Mouse (Mus musculus) midbrain, embryonic 15.5 days (tissue): ENCODE measurements around the gene Myb. TPM values are rescaled to one million over a fixed set of nuclear protein-coding genes. Genes with fewer than 3 reads are reported as not detected.
A peak's percentile ranks its signal among the peaks of the same experiment; 100 is the strongest.

Experiments used
- ATAC-seq: fragments of 200-750 bp; cut with Nextera tagmentation; replicated peaks from 2 replicates; pipeline ENCODE4 v1.8.0; 2017; ENCODE audit warnings: moderate TSS enrichment
- H3K27ac ChIP-seq: fragments of 300-500 bp; sonication (generic); 2 replicates; pipeline ENCODE4 v1.5.1; 2015; ENCODE audit warnings: mild to moderate bottlenecking, inconsistent platforms
- H3K27me3 ChIP-seq: fragments of 300-500 bp; sonication (generic); replicated peaks from 2 replicates; pipeline ENCODE4 v1.6.1; 2015; ENCODE audit warnings: inconsistent platforms
- H3K36me3 ChIP-seq: fragments of 300-500 bp; sonication (generic); replicated peaks from 2 replicates; pipeline ENCODE4 v1.6.1; 2015; ENCODE audit warnings: inconsistent platforms
- H3K4me1 ChIP-seq: fragments of 300-500 bp; sonication (generic); 2 replicates; pipeline ENCODE4 v1.6.1; 2015; ENCODE audit warnings: inconsistent platforms
- H3K4me2 ChIP-seq: fragments of 300-500 bp; sonication (generic); 2 replicates; pipeline ENCODE4 v1.6.1; 2015; ENCODE audit warnings: inconsistent platforms, mild to moderate bottlenecking, moderate library complexity
- H3K4me3 ChIP-seq: fragments of 300-500 bp; sonication (generic); 2 replicates; pipeline ENCODE4 v1.5.1; 2015; ENCODE audit warnings: mild to moderate bottlenecking, inconsistent platforms
- H3K9ac ChIP-seq: fragments of 300-500 bp; sonication (generic); 2 replicates; pipeline ENCODE4 v1.6.1; 2015; ENCODE audit warnings: mild to moderate bottlenecking, inconsistent platforms
- H3K9me3 ChIP-seq: fragments of 300-500 bp; sonication (generic); 2 replicates; pipeline ENCODE4 v1.6.1; 2016; ENCODE audit warnings: inconsistent platforms
- WGBS: fragments of 180-500 bp; shearing (Covaris S2); methylation state at CpG from one replicate; pipeline ENCODE4 v1.1.7; 2015; ENCODE audit warnings: mixed read lengths; 5-methylcytosine and 5-hydroxymethylcytosine counted together
- polyA plus RNA-seq: library from polyadenylated mRNA; unstranded; fragments of >200 nt; fragmentation: Nextera tagmentation; extraction: Ambion mirVana; gene quantifications from 2 replicates; pipeline ENCODE4 v1.2.1, GENCODE M21; 2015

Myb gene
- polyA plus RNA-seq, 1 experiment from 2014 or later: 3.0 TPM

GRCm38 (mm10) chr10:21087614-21088232 is 73.1 kb downstream of the Myb start:
- Histone ChIP-seq H3K27me3 (no peaks in the 10 kb centered on the region), H3K4me3 (no peak overlapping the region), H3K9me3 (no peaks in the 10 kb centered on the region), H3K27ac (no peak overlapping the region), H3K4me1 (peaks cover 6% of the 10 kb centered on the region; the same call in 1 of the 2 replicates), H3K9ac (no peak overlapping the region), H3K36me3 (no peaks in the 10 kb centered on the region), H3K4me2 (no peak overlapping the region)
- ATAC-seq: no peak
- WGBS: 32% methylated on average over 3 of the region's 3 CpGs

- H3K9ac ChIP-seq: no peak overlapping the region
- 66% methylated on average over 5 of the region's 5 CpGs for WGBS
- H3K27me3 ChIP-seq: no peaks in the 10 kb centered on the region
- no peak overlapping the region for H3K4me2 ChIP-seq
- H3K36me3 ChIP-seq: 0 out of 2 replicates have a peak, but pooled peaks cover 2% of the 10 kb centered on the region
- H3K9me3 ChIP-seq: no peaks in the 10 kb centered on the region
- ATAC-seq: peak; percentile 65; the same call in 1 of the 2 replicates
- H3K4me3 ChIP-seq: no peak overlapping the region
- no peak overlapping the region for H3K27ac ChIP-seq
- peaks cover 6% of the 10 kb centered on the region; the same call in 1 of the 2 replicates for H3K4me1 ChIP-seq
Measured at GRCm38 (mm10) chr10:21085044-21085443, 75.7 kb downstream of the Myb start.

GRCm38 (mm10) chr10:21083391-21083918 is 77.3 kb downstream of the Myb start:
- Histone ChIP-seq H3K9ac (no peak overlapping the region), H3K4me2 (no peak overlapping the region), H3K36me3 (0 out of 2 replicates have a peak, but pooled peaks cover 2% of the 10 kb centered on the region), H3K9me3 (no peaks in the 10 kb centered on the region), H3K27me3 (no peaks in the 10 kb centered on the region), H3K27ac (0 out of 2 replicates have a peak overlapping the region, but pooled peaks have one; percentile 36), H3K4me3 (no peak overlapping the region), H3K4me1 (peaks cover 6% of the 10 kb centered on the region; the same call in 1 of the 2 replicates)
- no peak for ATAC-seq
- 68% methylated on average over 8 of the region's 8 CpGs for WGBS

GRCm38 (mm10) chr10:21082447-21082846 is 78.3 kb downstream of the Myb start:
- H3K27ac ChIP-seq: no peak overlapping the region
- WGBS: 13% methylated on average over 8 of the region's 8 CpGs
- ATAC-seq: peak; percentile 55; the same call in 1 of the 2 replicates

GRCm38 (mm10) chr10:21077151-21077719 is 83.5 kb downstream of the Myb start:
- 78% methylated on average over 14 of the region's 14 CpGs for whole genome bisulfite sequencing
- no peak overlapping the region for H3K9ac ChIP-seq
- peaks cover 12% of the 10 kb centered on the region; the same call in 1 of the 2 replicates for H3K36me3 ChIP-seq
- no peaks in the 10 kb centered on the region for H3K27me3 ChIP-seq
- no peak for ATAC-seq
- H3K4me1 ChIP-seq: no peaks in the 10 kb centered on the region
- no peak overlapping the region for H3K4me3 ChIP-seq
- H3K9me3 ChIP-seq: no peaks in the 10 kb centered on the region
- H3K4me2 ChIP-seq: no peak overlapping the region
- H3K27ac ChIP-seq: no peak overlapping the region

More at GRCm38 (mm10) chr10:21082447-21082846, 78.3 kb downstream of the Myb start:
- no peak overlapping the region for H3K9ac ChIP-seq
- peaks cover 6% of the 10 kb centered on the region; the same call in 1 of the 2 replicates for H3K4me1 ChIP-seq
- 0 out of 2 replicates have a peak, but pooled peaks cover 2% of the 10 kb centered on the region for H3K36me3 ChIP-seq
- no peaks in the 10 kb centered on the region for H3K27me3 ChIP-seq
- H3K4me2 ChIP-seq: no peak overlapping the region
- H3K4me3 ChIP-seq: no peak overlapping the region
- no peaks in the 10 kb centered on the region for H3K9me3 ChIP-seq

- Histone ChIP-seq H3K4me2 (no peak overlapping the region), H3K36me3 (peaks cover 12% of the 10 kb centered on the region; the same call in 1 of the 2 replicates), H3K9ac (no peak overlapping the region), H3K4me3 (no peak overlapping the region), H3K27me3 (no peaks in the 10 kb centered on the region), H3K27ac (no peak overlapping the region), H3K9me3 (no peaks in the 10 kb centered on the region), H3K4me1 (no peaks in the 10 kb centered on the region)
- ATAC-seq: no peak
- WGBS: 89% methylated on average over 7 of the region's 7 CpGs
Measured at GRCm38 (mm10) chr10:21076731-21077130, 84.1 kb downstream of the Myb start.

- Histone ChIP-seq H3K4me1 (no peaks in the 10 kb centered on the region), H3K27me3 (no peaks in the 10 kb centered on the region), H3K9me3 (no peaks in the 10 kb centered on the region), H3K36me3 (peaks cover 12% of the 10 kb centered on the region; the same call in 1 of the 2 replicates), H3K4me2 (no peak overlapping the region), H3K4me3 (no peak overlapping the region), H3K27ac (no peak overlapping the region), H3K9ac (no peak overlapping the region)
- no peak for ATAC-seq
- whole genome bisulfite sequencing: 91% methylated on average over 1 of the region's 1 CpGs
Measured at GRCm38 (mm10) chr10:21076137-21076536, 84.6 kb downstream of the Myb start.

Other genes starting within 250 kb of the Myb start
- 107 and 117 TPM in 2 replicates for gene Ahi1, start 208.4 kb downstream of the Myb start, polyA plus RNA-seq
- gene Hbs1l, start 135.0 kb upstream of the Myb start, polyA plus RNA-seq: 84.8 and 91.5 TPM in 2 replicates
- 0.06 and 0.18 TPM in 2 replicates for gene Aldh8a1, start 216.3 kb upstream of the Myb start, polyA plus RNA-seq